Mouse (Mus musculus): Measurements from ENCODE around the gene Srprb.

Gene Srprb

GRCm38 (mm10) chr9:103201561-103202260 is at the start of gene Srprb:
Srprb (minus strand) TSS chr9:103202137.
- POLR2A ChIA-PET: interaction anchor here (0.5 to 3.2 kb wide), 12 partner anchors 9 to 253 kb away, joined by 3 to 17 read pairs (median 4); no protein-coding TSS in a partner anchor
- CTCF ChIA-PET: no interaction called here

GRCm38 (mm10) chr9:103248618-103249017 is 46.7 kb upstream of the Srprb start:
- POLR2A ChIA-PET: no interaction called here
- CTCF ChIA-PET: interaction anchor here in 2 of 4 experiments (0.6 to 1.2 kb wide), 2 partner anchors 54 to 1978 kb away, joined by 3 to 6 read pairs; no protein-coding TSS in a partner anchor

- ChIA-PET POLR2A (interaction anchor here in 1 of 4 experiments (1.3 kb wide), 1 partner anchor 36 kb away, joined by 3 read pairs; no protein-coding TSS in a partner anchor), CTCF (interaction anchor here in 2 of 4 experiments (0.6 to 1.0 kb wide), 2 partner anchors 20 to 523 kb away, joined by 3 read pairs; no protein-coding TSS in a partner anchor)
Measured at GRCm38 (mm10) chr9:103246526-103247168, 44.7 kb upstream of the Srprb start.

GRCm38 (mm10) chr9:103243640-103244039 is 41.7 kb upstream of the Srprb start:
- ChIA-PET POLR2A (interaction anchor here in 3 of 4 experiments (0.7 to 1.0 kb wide), 3 partner anchors 55 to 230 kb away, joined by 3 to 4 read pairs (median 3); partner anchors contain the start of genes 1300017J02Rik (in 1 of the 3) and Topbp1 (in 1 of the 3)), CTCF (interaction anchor here in 1 of 4 experiments (0.6 kb wide), 1 partner anchor 74 kb away, joined by 4 read pairs; no protein-coding TSS in a partner anchor)

- ChIA-PET POLR2A (no interaction called here), CTCF (no interaction called here)
Measured at GRCm38 (mm10) chr9:103241206-103241605, 39.3 kb upstream of the Srprb start.

- CTCF ChIA-PET: no interaction called here
- POLR2A ChIA-PET: interaction anchor here in 1 of 4 experiments (0.6 to 1.3 kb wide), 2 partner anchors 11 to 14 kb away, joined by 3 to 5 read pairs; no protein-coding TSS in a partner anchor
Measured at GRCm38 (mm10) chr9:103239471-103239870, 37.5 kb upstream of the Srprb start.

- ChIA-PET POLR2A (no interaction called here), CTCF (no interaction called here)
Measured at GRCm38 (mm10) chr9:103234565-103235165, 32.7 kb upstream of the Srprb start.

- POLR2A ChIA-PET: no interaction called here
- CTCF ChIA-PET: no interaction called here
Measured at GRCm38 (mm10) chr9:103234059-103234458, 32.1 kb upstream of the Srprb start.

GRCm38 (mm10) chr9:103233006-103233395 is 31.1 kb upstream of the Srprb start:
- CTCF ChIA-PET: interaction anchor here in 1 of 4 experiments (1.4 kb wide), 1 partner anchor 25 kb away, joined by 3 read pairs; no protein-coding TSS in a partner anchor
- POLR2A ChIA-PET: no interaction called here

- CTCF ChIA-PET: interaction anchor here in 1 of 4 experiments (1.4 kb wide), 1 partner anchor 24 kb away, joined by 3 read pairs; no protein-coding TSS in a partner anchor
- POLR2A ChIA-PET: interaction anchor here in 2 of 4 experiments (0.5 to 0.6 kb wide), 2 partner anchors 8 to 127 kb away, joined by 3 read pairs; no protein-coding TSS in a partner anchor
Measured at GRCm38 (mm10) chr9:103232232-103233005, 30.5 kb upstream of the Srprb start.

GRCm38 (mm10) chr9:103230151-103230951 is 28.4 kb upstream of the Srprb start, which contains the start of the genes Gm20425 and Trf:
Gm20425 (minus strand) TSS chr9:103230307.
Trf (minus strand) TSS chr9:103230444.
- CTCF ChIA-PET: interaction anchor here in 3 of 4 experiments (0.6 to 3.5 kb wide), 7 partner anchors 23 to 587 kb away, joined by 3 to 20 read pairs (median 4); no protein-coding TSS in a partner anchor
- POLR2A ChIA-PET: interaction anchor here in 3 of 4 experiments (0.5 to 2.5 kb wide), 15 partner anchors 8 to 822 kb away, joined by 3 to 14 read pairs (median 3); partner anchors contain the start of genes 1300017J02Rik (in 3 of the 3) and Topbp1 (in 3 of the 3)

- POLR2A ChIA-PET: interaction anchor here (0.6 to 3.0 kb wide), 11 partner anchors 10 to 1416 kb away, joined by 3 to 14 read pairs (median 3); partner anchors contain the start of genes 1300017J02Rik (in 3 of the 4) and Topbp1 (in 3 of the 4)
Measured at GRCm38 (mm10) chr9:103229037-103229867, 27.3 kb upstream of the Srprb start.

GRCm38 (mm10) chr9:103228370-103229003 is 26.6 kb upstream of the Srprb start:
- CTCF ChIA-PET: interaction anchor here (0.6 to 3.5 kb wide), 5 partner anchors 21 to 368 kb away, joined by 3 to 20 read pairs (median 5); no protein-coding TSS in a partner anchor
- POLR2A ChIA-PET: interaction anchor here (0.6 to 3.0 kb wide), 13 partner anchors 10 to 1417 kb away, joined by 3 to 14 read pairs (median 4); partner anchors contain the start of genes 1300017J02Rik (in 3 of the 4) and Topbp1 (in 3 of the 4)

More at GRCm38 (mm10) chr9:103229037-103229867, 27.3 kb upstream of the Srprb start:
- CTCF ChIA-PET: interaction anchor here in 3 of 4 experiments (1.2 to 3.5 kb wide), 4 partner anchors 21 to 137 kb away, joined by 5 to 20 read pairs (median 8); no protein-coding TSS in a partner anchor

GRCm38 (mm10) chr9:103227760-103228159 is 25.8 kb upstream of the Srprb start:
- POLR2A ChIA-PET: interaction anchor here in 3 of 4 experiments (0.6 to 3.0 kb wide), 4 partner anchors 36 to 491 kb away, joined by 4 to 14 read pairs (median 7); partner anchors contain the start of genes 1300017J02Rik (in 2 of the 3) and Topbp1 (in 2 of the 3)

GRCm38 (mm10) chr9:103226806-103227205 is 24.9 kb upstream of the Srprb start:
- ChIA-PET CTCF (interaction anchor here in 2 of 4 experiments (0.7 to 2.6 kb wide), 4 partner anchors 19 to 76 kb away, joined by 3 to 15 read pairs (median 6); no protein-coding TSS in a partner anchor), POLR2A (interaction anchor here in 1 of 4 experiments (3.0 kb wide), 1 partner anchor 78 kb away, joined by 14 read pairs; the partner anchor contains the start of genes 1300017J02Rik and Topbp1)

More at GRCm38 (mm10) chr9:103227760-103228159, 25.8 kb upstream of the Srprb start:
- CTCF ChIA-PET: interaction anchor here (0.6 to 3.5 kb wide), 6 partner anchors 20 to 368 kb away, joined by 3 to 20 read pairs (median 5); no protein-coding TSS in a partner anchor

All from embryonic stem cell, embryonic (primary cell).